ENCODE assay signal across 9 mouse cellular contexts in genomic region chrX:57503634-57504033, GRCm38 (mm10). TPM values are rescaled to one million over a fixed set of nuclear protein-coding genes. Genes with fewer than 3 reads are reported as not detected.
DNase-seq lines count a peak whose midpoint lies in the region; ATAC-seq and TF ChIP-seq lines count a peak whose summit lies in the region.
"Had no signal": no experiment of that assay in that cellular context is flagged by ENCODE, and none has a peak within 500 bp of the region (broad histone marks: within the 10 kb centered on the region; RNA-seq: fewer than 3 reads in every experiment).

TSS of gene Gpr101 (minus strand) at chrX:57503757.

- no peaks in the 10 kb centered on the region for H3K4me1 ChIP-seq in kidney, embryonic 14.5 days (ENCODE audit: control insufficient read depth, insufficient read depth, low read length)
- no peaks in the 10 kb centered on the region for H3K4me1 ChIP-seq in hindbrain, embryonic 11.5 days (replicated peaks; ENCODE audit: control insufficient read depth, insufficient read depth, low read length)

- no peak within 1 kb of the TSS for H3K27ac ChIP-seq in kidney, embryonic 14.5 days (ENCODE audit: low read depth, low read length)
- no peak within 1 kb of the TSS for H3K27ac ChIP-seq in hindbrain, embryonic 11.5 days (ENCODE audit: low read depth, low read length)

- peak; percentile 46; the same call in 1 of the 2 replicates for ATAC-seq in kidney, embryonic 14.5 days (ENCODE audit: low FRiP score, low TSS enrichment)
- ATAC-seq in hindbrain, embryonic 11.5 days (ENCODE audit: low FRiP score), result peak; percentile 47; the same call in 1 of the 2 replicates
- ATAC-seq: Patski had no signal

- no peaks in the 10 kb centered on the region for H3K9me3 ChIP-seq in kidney, embryonic 14.5 days (ENCODE audit: control insufficient read depth, low read length)
- H3K9me3 ChIP-seq in hindbrain, embryonic 11.5 days (ENCODE audit: control insufficient read depth, low read length), result no peaks in the 10 kb centered on the region

- 21% methylated on average over 18 of the region's 28 CpGs for WGBS in kidney, embryonic 14.5 days
- WGBS in hindbrain, embryonic 11.5 days, result 8% methylated on average over 22 of the region's 28 CpGs

- H3K4me2 ChIP-seq in kidney, embryonic 14.5 days (replicated peaks; ENCODE audit: low read depth, low read length), result peak within 1 kb of the TSS; percentile 44
- peak within 1 kb of the TSS; percentile 65 for H3K4me2 ChIP-seq in hindbrain, embryonic 11.5 days (replicated peaks; ENCODE audit: low read depth, low read length)

- no peak for TF ChIP-seq CTCF in brain, embryonic 14.5 days (IDR thresholded peaks at IDR 0.05; ENCODE audit: borderline replicate concordance, extremely low read depth, insufficient read depth, insufficient read length)

- TF ChIP-seq POLR2A in brain, embryonic 14.5 days (IDR thresholded peaks at IDR 0.05; ENCODE audit: borderline replicate concordance, extremely low read depth, insufficient read depth, insufficient read length, poor library complexity, severe bottlenecking), result no peak

- no peaks in the 10 kb centered on the region for H3K36me3 ChIP-seq in kidney, embryonic 14.5 days (ENCODE audit: control insufficient read depth, insufficient read depth, low read length)
- H3K36me3 ChIP-seq in hindbrain, embryonic 11.5 days (ENCODE audit: control insufficient read depth, insufficient read depth, low read length), result no peaks in the 10 kb centered on the region

- no peak for DNase-seq in kidney, postnatal 14 days
- DNase-seq in brain, embryonic 14.5 days (ENCODE audit: low read depth), result peak; percentile 49
- DNase-seq in hindbrain, embryonic 11.5 days (ENCODE audit: low spot score), result peak; percentile 35
- peak; percentile 15 for DNase-seq in neural tube, embryonic 10.5 days (ENCODE audit: extremely low spot score, low spot score)
- no peak for DNase-seq in adrenal gland, adult (ENCODE audit: inconsistent age in 2 of 2, low spot score in 1 of 2)
- DNase-seq in yolk sac, embryonic 10.5 days (ENCODE audit: low spot score), result no peak
- no peak for DNase-seq in layer of hippocampus, postnatal 14 days (ENCODE audit: low spot score in 2 of 2)

- H3K9ac ChIP-seq in kidney, embryonic 14.5 days (ENCODE audit: low read depth, low read length), result no peak within 1 kb of the TSS
- H3K9ac ChIP-seq in hindbrain, embryonic 11.5 days (ENCODE audit: low read depth, low read length), result no peak within 1 kb of the TSS

- peak within 1 kb of the TSS; percentile 26 for H3K4me3 ChIP-seq in kidney, embryonic 14.5 days (ENCODE audit: low read length)
- peak within 1 kb of the TSS; percentile 30 for H3K4me3 ChIP-seq in hindbrain, embryonic 11.5 days (ENCODE audit: low read depth, low read length)

- peaks cover 19% of the 10 kb centered on the region; the same call in 1 of the 2 replicates for H3K27me3 ChIP-seq in kidney, embryonic 14.5 days (ENCODE audit: control insufficient read depth, insufficient read depth, low read length)
- no peaks in the 10 kb centered on the region for H3K27me3 ChIP-seq in hindbrain, embryonic 11.5 days (ENCODE audit: control insufficient read depth, insufficient read depth, low read length)

RNA-seq across cellular contexts. Expression of gene Gpr101, which starts in this region (rescaled TPM):
- polyA plus RNA-seq in kidney, embryonic 14.5 days (2014; fragmentation: Nextera tagmentation; extraction: Ambion mirVana), result not detected in 2 replicates
- 0.35 and 0.55 TPM in 2 replicates for polyA plus RNA-seq in brain, embryonic 14.5 days (2012; rRNA removed)
- 0.12 and 0.15 TPM in 2 replicates for polyA plus RNA-seq in hindbrain, embryonic 11.5 days (2014; fragmentation: Nextera tagmentation; extraction: Ambion mirVana)
- total RNA-seq in layer of hippocampus, postnatal 14 days (2021), result 1 to 10 TPM; 5.8 to 8.0 TPM
- polyA plus RNA-seq: Patski had no signal

Comparison
In these comparisons a context has a peak if more than half of its experiments do, and no peak if none do; other contexts are left out.
1. Peak in ATAC-seq, H3K4me3 ChIP-seq and H3K4me2 ChIP-seq in kidney, embryonic 14.5 days; RNA of the gene not detected or under 1 TPM.
2. Peak in DNase-seq in brain, embryonic 14.5 days; RNA of the gene not detected or under 1 TPM.
3. Peak in DNase-seq, ATAC-seq, H3K4me3 ChIP-seq and H3K4me2 ChIP-seq in hindbrain, embryonic 11.5 days; RNA of the gene not detected or under 1 TPM.